Mouse (Mus musculus) adrenal gland, postnatal 4 days (tissue): ENCODE results near the gene Gm14444. TPM values are rescaled to one million over a fixed set of nuclear protein-coding genes. Genes with fewer than 3 reads are reported as not detected.
"Not testable (repeated sequence)": the region's sequence is repeated elsewhere in the genome, so short reads cannot be mapped to it uniquely, and the experiment has no call there.

Experiments
- DNase-seq, 2 experiments: peaks; one replicate each; pipeline ENCODE4 v3.0.0; 2021 to 2022; ENCODE audit warnings: low spot score in 2 of 2, mixed read lengths in 2 of 2
- long read RNA-seq, 2 experiments: library from polyadenylated mRNA; stranded (forward); transcript quantifications; one replicate each; pipeline ENCODE4 v2.0.0; 2021
- total RNA-seq, 2 experiments: library from RNA; stranded (reverse); gene quantifications; 2 replicates each; pipeline ENCODE4 v1.2.3; 2021

Gene Gm14444
- 1 to 10 TPM in 1 of 2 experiments, under 1 TPM in 1; 0.81 to 1.6 TPM for total RNA-seq
- long read RNA-seq, experiment 1 = 0 reads
- long read RNA-seq, experiment 2 = 0 reads

DNA sequence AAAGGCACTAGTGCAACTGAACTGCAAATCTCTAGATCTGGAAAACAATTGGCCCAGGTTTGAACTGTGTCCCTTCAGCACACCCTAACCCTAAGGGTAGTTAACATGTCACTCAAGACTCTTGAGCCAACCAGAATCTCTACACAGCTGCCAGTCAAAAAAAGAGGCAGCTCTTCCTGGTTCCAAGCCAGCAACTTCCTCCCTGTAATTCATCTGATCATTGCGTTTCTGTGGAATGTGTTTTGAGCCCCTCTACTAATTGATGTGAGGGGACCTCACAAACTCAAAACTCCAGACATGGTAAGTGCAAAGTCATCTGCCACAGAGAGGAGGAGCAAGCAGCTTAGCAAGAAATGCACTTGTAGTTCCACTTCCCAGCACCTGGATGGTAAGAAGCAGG lies at the start of gene Gm14444:
Gm14444 (plus strand) TSS at position 220 of the 400 bp plus-strand sequence.
- DNase-seq = not testable (repeated sequence)

DNA sequence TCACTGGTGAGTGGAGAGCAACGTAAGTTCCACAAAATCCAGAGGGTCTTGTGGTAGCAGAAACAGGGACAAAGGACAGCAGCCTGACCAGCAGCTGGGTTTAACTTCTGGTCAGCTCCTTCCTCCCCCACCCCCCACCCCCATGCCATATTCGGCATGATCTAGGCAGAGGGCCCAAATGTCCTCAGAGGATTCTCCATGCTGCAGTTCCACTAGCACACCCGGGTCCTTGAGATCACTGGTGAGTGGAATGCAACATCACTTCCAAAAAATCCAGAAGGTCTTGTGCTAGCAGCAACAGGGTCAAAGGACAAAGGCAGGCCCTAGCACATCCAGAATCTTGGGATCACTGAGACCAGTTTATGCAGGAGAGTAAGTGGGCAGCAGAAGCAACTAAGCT lies 44.6 kb upstream of the Gm14444 start:
- DNase-seq = not testable (repeated sequence)

DNA sequence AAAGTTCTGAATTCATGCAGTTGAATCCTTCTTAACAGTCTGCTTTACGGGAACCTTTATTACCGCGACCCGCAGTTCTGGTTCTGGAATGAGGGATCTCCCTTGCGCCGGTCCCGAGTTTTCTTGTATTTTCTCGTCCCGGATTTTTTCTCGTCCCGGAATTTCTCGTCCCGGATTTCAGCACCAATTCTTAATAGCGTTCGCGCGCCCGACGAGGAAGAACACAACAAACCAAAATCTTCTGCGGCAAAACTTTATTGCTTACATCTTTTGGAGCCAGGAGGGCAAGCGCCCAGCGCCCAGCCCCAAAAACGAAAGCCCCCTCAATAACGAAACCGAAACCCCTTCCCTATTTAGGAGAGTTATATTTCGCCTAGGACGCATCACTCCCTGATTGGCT lies 34.2 kb downstream of the Gm14444 start:
- DNase-seq = not testable (repeated sequence)

DNA sequence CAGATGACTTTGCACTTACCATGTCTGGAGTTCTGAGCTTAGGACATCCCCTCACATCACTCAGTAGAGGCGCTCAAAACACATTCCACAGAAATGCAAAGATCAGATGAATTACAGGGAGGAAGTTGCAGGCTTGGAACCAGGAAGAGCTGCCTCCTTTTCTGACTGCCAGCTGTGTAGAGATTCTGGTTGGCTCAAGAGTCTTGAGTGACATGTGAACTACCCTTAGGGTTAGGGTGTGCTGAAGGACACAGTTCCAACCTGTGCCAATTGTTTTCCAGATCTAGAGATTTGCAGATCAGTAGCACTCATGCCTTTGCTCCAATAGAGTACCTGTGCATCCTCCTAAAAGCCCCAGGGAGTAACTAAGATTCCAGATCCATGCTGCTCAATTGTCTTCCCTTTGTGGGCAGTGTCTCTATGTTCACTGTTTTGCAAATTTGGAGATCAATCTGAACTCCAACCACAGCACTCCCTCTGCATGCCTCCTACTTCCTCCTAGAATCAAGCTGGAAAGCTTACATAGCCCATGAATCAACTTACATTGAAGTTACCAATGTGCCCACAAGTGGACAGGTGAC lies 57.7 kb downstream of the Gm14444 start, which contains the start of gene Gm14393:
Gm14393 (minus strand) TSS at position 101 of the 581 bp plus-strand sequence.
- not testable (repeated sequence) for DNase-seq

Other genes starting within 250 kb of the Gm14444 start
- 10 to 100 TPM; 12.2 to 13.7 TPM for gene Edn3, start 249.6 kb upstream of the Gm14444 start, total RNA-seq
- gene Gm14393, start 57.5 kb downstream of the Gm14444 start, total RNA-seq = 1 to 10 TPM; 1.4 to 2.2 TPM
- gene Gm14399, start 131.8 kb downstream of the Gm14444 start, total RNA-seq = 10 to 100 TPM; 11.9 to 13.2 TPM
- 1 to 10 TPM; 2.1 TPM for gene Gm14443, start 165.6 kb downstream of the Gm14444 start, total RNA-seq
- 10 to 100 TPM; 70.0 to 73.4 TPM for gene Gm14391, start 196.7 kb downstream of the Gm14444 start, total RNA-seq